Mouse (Mus musculus) erythroblast, embryonic 14.5 days (primary cell): Measurements from ENCODE around the gene Trim29.

ENCODE experiments used
- GATA1 ChIP-seq: IDR thresholded peaks from 2 replicates; pipeline ENCODE4 v1.6.1; 2012; ENCODE audit warnings: low read length, inconsistent platforms, mixed read lengths
- TAL1 ChIP-seq: IDR thresholded peaks from 3 replicates; pipeline ENCODE4 v1.6.1; 2012; ENCODE audit warnings: low read length, inconsistent platforms, mixed read lengths

GRCm38 (mm10) chr9:43358591-43359323 lies 48.1 kb downstream of the Trim29 start:
- TF ChIP-seq TAL1 (no peak), GATA1 (no peak)
